Mouse (Mus musculus) large intestine, adult 2 months (tissue): ENCODE results near the gene Slc22a22. TPM values are rescaled to one million over a fixed set of nuclear protein-coding genes. Genes with fewer than 3 reads are reported as not detected.
"Not testable (repeated sequence)": the region's sequence is repeated elsewhere in the genome, so short reads cannot be mapped to it uniquely, and the experiment has no call there.

Experiments used
- DNase-seq: peaks from one replicate; pipeline ENCODE4 v3.0.0-alpha.2; 2012; ENCODE audit warnings: low read depth, low spot score
- WGBS: fragments of 180-500 bp; shearing (Covaris S2); methylation state at CpG from one replicate; pipeline ENCODE4 v1.1.7; 2018; 5-methylcytosine and 5-hydroxymethylcytosine counted together
- polyA plus RNA-seq: library from polyadenylated mRNA; depleted of rRNA; stranded (reverse); fragments of >200 nt; gene quantifications from 2 replicates; pipeline ENCODE4 v1.2.3, GENCODE M21; 2012

The Slc22a22 gene
- polyA plus RNA-seq, 1 experiment, result not detected

DNA sequence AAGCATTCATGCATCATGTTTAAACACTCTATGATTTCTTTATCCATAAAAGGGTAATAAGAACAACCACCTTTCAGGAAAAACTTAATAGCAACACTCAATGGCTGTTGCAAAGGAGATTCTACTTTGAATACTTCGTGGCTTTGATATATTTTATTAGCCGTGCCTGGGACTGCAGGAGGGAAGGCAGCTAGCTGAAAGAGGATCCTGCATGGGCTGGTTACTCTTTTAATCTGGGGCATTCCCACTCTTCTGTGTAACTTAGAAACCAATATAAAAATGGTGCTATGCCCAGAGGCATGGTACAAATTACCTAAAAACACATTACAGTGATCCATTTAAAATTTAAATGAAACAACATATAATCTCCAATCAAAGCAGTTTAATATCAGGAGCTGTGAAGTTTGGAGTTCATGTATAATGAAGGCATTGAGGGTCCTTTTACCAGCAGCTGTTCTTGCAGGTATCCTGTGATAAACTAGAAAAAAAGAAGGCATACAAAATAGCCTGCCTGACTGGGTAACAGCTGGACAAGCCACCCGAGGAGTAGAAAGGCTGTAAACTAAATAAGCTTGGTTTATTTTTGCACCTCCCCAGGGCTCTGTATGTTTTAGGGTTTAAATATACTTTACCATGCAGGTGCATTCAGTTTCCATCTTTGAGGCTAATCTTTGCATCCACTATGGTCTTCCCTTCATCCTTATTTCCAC lies 78.8 kb downstream of the Slc22a22 start:
- DNase-seq, result no peak
- 49% methylated on average over 3 of the region's 3 CpGs for WGBS

DNA sequence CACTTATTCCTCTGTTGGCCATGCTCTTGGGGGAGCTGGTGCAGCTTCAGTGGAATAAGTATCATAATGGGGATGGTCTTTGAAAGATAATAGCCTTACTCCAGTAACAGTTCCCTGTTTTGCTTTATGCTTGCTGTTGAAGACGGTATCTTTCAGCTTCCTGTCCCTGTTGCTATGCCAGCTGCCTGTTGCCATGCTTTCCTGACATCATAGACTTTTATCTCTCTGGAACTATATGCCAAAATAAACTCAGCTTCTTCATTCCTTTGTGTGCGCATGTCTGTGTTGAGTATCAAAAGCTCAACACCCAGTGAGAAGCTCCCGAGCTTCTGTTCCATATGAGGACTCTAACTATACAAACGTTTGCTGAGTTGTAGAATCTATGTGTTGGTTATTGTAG lies 83.4 kb downstream of the Slc22a22 start:
- no peak for DNase-seq
- 69% methylated on average over 4 of the region's 4 CpGs for WGBS

DNA sequence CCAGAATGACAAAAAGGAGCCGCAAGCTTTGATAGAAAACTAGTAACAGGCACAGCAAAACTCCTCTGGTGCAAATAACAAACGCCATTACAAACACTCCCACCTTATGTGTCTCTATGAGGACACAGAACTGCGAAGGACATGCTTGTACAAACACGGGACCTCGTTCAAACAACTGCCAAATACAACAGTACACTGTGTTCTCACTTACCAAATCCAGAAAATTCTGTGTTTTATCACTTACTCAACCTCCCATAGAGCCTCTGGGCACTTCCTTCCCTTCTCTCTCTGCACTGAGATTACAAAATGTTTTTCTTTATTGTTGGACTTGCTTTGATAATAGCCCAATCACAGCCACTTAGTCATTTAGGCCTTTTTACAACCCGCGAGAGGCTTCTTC lies 97.0 kb downstream of the Slc22a22 start:
- 72% methylated on average over 7 of the region's 7 CpGs for whole genome bisulfite sequencing
- no peak for DNase-seq

DNA sequence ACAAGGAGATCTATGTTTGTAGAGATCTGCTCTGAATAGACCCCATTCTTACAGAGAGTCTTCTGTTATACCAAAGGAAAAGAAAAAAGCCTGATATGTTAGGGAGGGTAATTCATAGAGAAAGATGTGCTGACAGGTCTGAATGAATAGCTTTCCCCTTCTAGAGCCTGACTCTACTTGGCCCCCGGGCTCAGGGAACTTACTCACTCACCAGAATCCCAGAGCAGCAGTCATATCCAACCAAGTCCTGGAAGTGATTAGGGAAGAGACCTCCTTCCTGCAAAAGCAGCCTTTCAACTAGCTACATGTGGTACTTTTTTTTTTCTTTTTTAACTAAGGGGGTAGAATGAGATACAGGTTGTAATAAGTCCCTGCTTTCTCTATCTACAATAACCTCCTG lies 111.0 kb downstream of the Slc22a22 start:
- 73% methylated on average over 1 of the region's 1 CpGs for WGBS
- no peak for DNase-seq

DNA sequence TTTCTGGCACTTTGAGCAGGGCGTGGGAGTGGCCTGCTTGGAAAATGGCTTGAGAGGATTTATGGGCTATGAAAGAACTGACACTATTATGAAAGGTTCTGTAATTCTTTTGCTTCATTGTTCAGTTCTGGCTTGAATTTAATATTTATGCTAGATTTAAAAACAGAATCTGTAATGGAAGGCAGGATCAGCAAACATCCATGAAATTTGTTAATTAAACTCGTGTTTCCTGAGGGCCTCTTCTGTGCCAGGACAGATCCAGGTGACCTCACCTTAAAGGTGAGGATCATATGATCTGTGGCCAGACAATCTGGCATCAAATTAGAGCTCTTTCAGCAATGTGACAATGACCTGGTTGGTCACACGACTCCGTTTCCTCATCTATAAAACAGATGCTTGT lies 122.1 kb downstream of the Slc22a22 start:
- DNase-seq, result no peak

DNA sequence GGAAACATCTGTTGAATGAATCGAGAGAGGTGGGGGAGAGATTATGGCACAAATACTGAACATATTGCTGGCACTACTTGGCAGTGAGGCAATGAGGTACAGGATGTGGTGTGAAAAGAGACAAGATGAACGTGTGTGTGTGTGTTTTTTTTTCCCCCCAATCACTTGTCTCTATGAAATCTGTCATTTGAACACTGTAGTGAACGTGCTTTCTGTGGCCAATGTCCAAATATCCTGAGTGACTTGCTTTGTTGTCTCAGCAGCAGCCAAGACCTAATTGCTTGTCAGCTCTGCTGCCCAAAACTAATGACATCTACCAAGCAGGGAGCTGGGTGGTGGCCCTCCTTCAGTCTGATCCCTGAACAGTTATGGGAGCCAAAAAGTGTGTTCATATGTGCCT lies 136.9 kb downstream of the Slc22a22 start:
- WGBS, result 30% methylated on average over 3 of the region's 3 CpGs
- DNase-seq, result no peak

More for the DNA sequence above, 122.1 kb downstream of the Slc22a22 start:
- WGBS, result 48% methylated on average over 4 of the region's 4 CpGs

DNA sequence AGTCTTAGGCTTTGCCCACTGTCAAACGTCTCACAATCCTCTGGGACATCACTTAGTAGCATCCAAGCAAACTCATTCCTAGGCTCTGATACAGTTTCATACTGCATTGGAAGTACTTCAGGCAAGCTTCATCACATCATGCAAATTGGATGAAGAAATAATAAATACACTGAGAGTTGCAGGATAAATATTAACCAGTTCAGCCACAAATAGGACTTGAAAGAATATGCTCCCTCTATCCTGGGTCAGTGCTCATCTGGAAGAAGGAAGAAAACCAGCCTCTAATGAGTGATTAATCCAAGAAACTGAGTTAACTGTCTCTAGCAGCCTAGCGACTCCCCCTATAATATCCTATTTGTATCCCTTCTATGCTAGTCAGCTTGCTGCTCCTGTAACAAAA lies 146.1 kb downstream of the Slc22a22 start:
- DNase-seq, result no peak
- 78% methylated on average over 2 of the region's 2 CpGs for WGBS

GRCm38 (mm10) chr15:57318001-57318400 lies 159.4 kb downstream of the Slc22a22 start:
- WGBS, result 69% methylated on average over 2 of the region's 2 CpGs
- DNase-seq, result no peak

DNA sequence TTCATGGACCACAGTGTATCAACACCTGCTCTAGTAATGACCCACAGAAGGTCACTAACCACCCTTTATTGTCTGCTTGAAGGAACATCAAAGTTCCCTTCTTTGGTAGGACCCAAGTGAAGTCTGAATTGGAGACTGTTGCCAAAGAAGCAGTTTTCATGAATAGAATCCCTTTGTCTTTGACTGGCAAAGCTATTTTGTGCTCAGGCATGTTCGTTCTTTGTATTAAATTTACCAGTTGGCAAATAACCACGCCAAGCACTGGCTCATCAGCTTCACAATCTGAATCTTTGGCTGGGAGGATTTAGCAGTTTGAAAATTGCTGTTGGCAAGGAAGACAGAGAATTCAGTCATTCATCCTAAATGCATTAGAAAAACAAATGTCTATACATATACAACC lies 160.9 kb downstream of the Slc22a22 start:
- no peak for DNase-seq
- 77% methylated on average over 2 of the region's 2 CpGs for WGBS

- 46% methylated on average over 1 of the region's 1 CpGs for WGBS
- no peak for DNase-seq
These were observed 174.7 kb downstream of the Slc22a22 start for GRCm38 (mm10) chr15:57302710-57303109.

- no peak for DNase-seq
- WGBS, result 36% methylated on average over 1 of the region's 1 CpGs
These were observed 198.9 kb downstream of the Slc22a22 start for GRCm38 (mm10) chr15:57278505-57278904.

DNA sequence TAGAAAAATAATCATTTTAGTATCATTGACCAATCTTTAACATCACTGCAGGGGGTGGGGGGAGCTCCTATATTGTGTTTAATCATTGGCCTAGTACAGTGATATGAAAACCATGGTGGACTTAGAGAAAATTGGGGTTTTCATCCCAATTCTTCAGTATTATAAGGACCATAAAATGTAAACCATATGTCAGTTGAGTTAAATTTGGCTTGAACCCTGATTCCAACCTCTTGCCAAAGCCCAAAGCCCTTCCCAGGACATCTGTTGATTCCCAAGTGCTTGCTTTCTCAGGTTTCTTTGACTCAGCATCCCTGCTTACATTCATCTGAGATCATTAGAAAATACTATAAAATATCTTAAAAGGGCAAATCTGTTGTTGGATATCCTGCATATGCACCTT lies 201.0 kb downstream of the Slc22a22 start:
- no peak for DNase-seq

GRCm38 (mm10) chr15:57240061-57240460 lies 237.4 kb downstream of the Slc22a22 start:
- 77% methylated on average over 1 of the region's 1 CpGs for WGBS
- DNase-seq, result not testable (repeated sequence)

DNA sequence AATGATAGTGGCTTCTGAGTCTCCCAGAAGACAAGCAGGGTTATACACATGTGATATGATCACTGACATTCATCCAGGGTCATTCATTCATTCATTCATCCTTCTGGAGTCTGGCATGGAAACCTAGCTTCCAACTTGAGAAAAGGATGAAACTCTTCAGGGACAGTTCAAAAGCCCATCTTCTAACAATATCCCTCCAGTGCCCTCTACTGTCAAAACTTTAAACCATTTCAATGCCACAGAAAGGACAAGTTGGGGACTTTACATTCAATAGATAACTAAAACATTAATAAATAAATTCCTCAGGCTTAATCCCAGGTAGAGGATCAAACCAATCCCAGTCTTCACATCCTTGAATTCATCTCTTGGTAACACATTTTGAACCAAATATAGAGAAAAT lies 247.0 kb downstream of the Slc22a22 start:
- no peak for DNase-seq

- DNase-seq, result no peak
- 62% methylated on average over 3 of the region's 3 CpGs for WGBS
These were observed 272.1 kb downstream of the Slc22a22 start for GRCm38 (mm10) chr15:57205315-57205714.

DNA sequence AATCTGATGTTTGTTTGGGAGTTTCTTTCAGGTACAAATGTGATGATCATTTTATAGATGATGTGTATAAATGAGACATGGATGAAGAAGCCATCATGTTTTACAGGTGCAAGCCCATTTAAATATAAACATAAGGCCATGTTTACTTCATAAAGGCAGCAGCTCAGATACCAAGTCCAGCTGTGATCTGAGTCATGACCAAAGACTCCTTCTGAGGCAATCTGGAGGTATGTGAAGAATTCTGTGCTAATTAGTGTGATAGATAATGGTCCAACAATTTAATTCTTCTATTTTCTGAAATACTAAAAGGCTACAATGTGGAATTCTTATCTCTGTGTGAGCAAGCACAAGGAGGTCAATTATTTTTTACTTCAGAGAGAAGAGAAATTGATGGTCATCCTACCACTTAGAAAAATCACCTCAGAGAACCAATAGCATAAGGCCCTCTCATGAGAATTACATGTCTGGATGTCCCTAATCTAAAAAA lies 272.9 kb downstream of the Slc22a22 start:
- no peak for DNase-seq
